Mouse (Mus musculus): ENCODE results near the gene Raly. TPM values are rescaled to one million over a fixed set of nuclear protein-coding genes. Genes with fewer than 3 reads are reported as not detected.

Gene Raly
- polyA plus RNA-seq, 1 experiment from 2014 or later = 66.8 TPM

DNA sequence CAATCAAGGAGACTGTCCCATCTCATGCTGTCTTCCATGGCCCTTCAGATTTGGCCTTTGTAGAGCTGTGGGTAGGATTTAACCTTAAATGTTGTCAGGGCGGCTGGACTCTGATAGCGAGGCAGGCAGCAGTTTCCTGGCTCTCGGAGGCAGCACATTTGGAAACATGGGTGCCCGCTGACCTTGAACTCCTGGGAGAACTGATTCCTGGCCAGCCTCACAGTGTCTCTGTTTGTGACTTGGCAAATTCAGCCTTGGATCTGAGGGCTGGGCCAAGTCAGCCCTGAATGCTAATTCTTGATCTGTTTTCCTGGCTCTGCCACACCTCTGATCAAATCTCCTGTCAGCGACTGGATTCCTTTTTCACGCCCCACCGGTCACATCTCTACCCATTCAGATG, 14.4 kb upstream of the Raly start:
- Histone ChIP-seq H3K27me3 (ENCODE audit: control insufficient read depth, insufficient read depth, low read length) (no peaks in the 10 kb centered on the region), H3K4me1 (ENCODE audit: control insufficient read depth, insufficient read depth, low read length) (no peaks in the 10 kb centered on the region), H3K9me3 (ENCODE audit: control insufficient read depth, low read length) (no peaks in the 10 kb centered on the region), H3K27ac (ENCODE audit: low read depth, low read length) (no peak overlapping the region), H3K9ac (ENCODE audit: low read length) (no peak overlapping the region), H3K36me3 (ENCODE audit: control insufficient read depth, insufficient read depth, low read length) (no peaks in the 10 kb centered on the region), H3K4me3 (ENCODE audit: low read depth, low read length) (no peak overlapping the region), H3K4me2 (no peak overlapping the region)
- 74% methylated on average over 7 of the region's 7 CpGs for WGBS
- ATAC-seq (ENCODE audit: low FRiP score) (no peak), DNase-seq (ENCODE audit: low spot score, missing footprints) (no peak)

GRCm38 (mm10) chr2:154779648-154780047, 11.2 kb upstream of the Raly start:
- no peak overlapping the region for H3K9ac ChIP-seq (ENCODE audit: low read length)
- ATAC-seq (ENCODE audit: low FRiP score) = no peak
- H3K4me3 ChIP-seq (ENCODE audit: low read depth, low read length) = no peak overlapping the region
- H3K36me3 ChIP-seq (ENCODE audit: control insufficient read depth, insufficient read depth, low read length) = no peaks in the 10 kb centered on the region
- H3K9me3 ChIP-seq (ENCODE audit: control insufficient read depth, low read length) = no peaks in the 10 kb centered on the region
- H3K27me3 ChIP-seq (ENCODE audit: control insufficient read depth, insufficient read depth, low read length) = no peaks in the 10 kb centered on the region
- no peak overlapping the region for H3K27ac ChIP-seq (ENCODE audit: low read depth, low read length)
- no peak for DNase-seq (ENCODE audit: low spot score, missing footprints)
- 44% methylated on average over 3 of the region's 3 CpGs for WGBS
- no peaks in the 10 kb centered on the region; the same call in 1 of the 2 replicates for H3K4me1 ChIP-seq (ENCODE audit: control insufficient read depth, insufficient read depth, low read length)
- H3K4me2 ChIP-seq = no peak overlapping the region

- DNase-seq (ENCODE audit: low spot score, missing footprints) (no peak), ATAC-seq (ENCODE audit: low FRiP score) (no peak)
- H3K9ac ChIP-seq (ENCODE audit: low read length) = no peak overlapping the region
- no peak overlapping the region for H3K4me3 ChIP-seq (ENCODE audit: low read depth, low read length)
- no peak overlapping the region for H3K4me2 ChIP-seq
- H3K4me1 ChIP-seq (ENCODE audit: control insufficient read depth, insufficient read depth, low read length) = peaks cover 3% of the 10 kb centered on the region
- no peak overlapping the region for H3K27ac ChIP-seq (ENCODE audit: low read depth, low read length)
- H3K36me3 ChIP-seq (ENCODE audit: control insufficient read depth, insufficient read depth, low read length) = no peaks in the 10 kb centered on the region
- H3K27me3 ChIP-seq (ENCODE audit: control insufficient read depth, insufficient read depth, low read length) = no peaks in the 10 kb centered on the region
- 77% methylated on average over 4 of the region's 4 CpGs for WGBS
- no peaks in the 10 kb centered on the region for H3K9me3 ChIP-seq (ENCODE audit: control insufficient read depth, low read length)
These were observed 8.5 kb upstream of the Raly start for GRCm38 (mm10) chr2:154782361-154782760.

DNA sequence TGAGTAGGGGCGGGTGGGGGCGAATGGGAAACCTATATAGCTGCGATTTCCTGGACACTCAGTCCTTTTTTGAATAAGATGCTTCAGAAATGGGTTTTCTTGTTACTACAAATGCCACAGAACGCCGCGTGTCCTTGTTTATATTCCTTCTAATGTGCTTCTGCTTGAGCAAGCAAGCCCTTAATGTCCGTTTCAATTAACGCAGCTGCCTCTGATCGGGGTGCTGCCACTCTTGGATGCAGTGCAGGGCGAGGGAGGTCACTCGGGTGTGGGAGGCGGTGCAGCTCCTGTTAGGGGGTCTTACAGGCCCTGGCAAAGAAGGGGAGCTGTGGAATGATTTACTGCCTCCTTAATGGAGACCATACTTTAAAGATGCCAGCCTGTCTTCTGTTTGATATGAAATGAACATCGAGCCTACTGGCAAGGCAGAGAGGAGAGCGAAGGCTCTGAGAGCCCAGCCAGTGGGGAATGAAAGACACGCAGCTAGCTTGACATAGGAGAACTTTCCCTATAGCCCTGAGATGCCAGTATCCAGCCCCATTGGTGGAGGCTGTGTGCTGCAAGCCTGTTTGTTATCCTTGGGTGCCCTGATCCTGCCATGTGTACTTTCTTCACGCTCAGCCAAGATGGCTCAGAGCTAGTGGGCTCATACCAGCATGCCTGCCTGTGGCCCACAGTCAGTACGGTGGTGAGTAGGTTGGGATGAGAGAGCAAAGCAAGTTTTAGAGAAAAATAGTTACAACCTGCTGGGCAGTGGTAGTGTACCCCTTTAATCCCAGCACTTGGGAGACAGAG, 7.8 kb upstream of the Raly start:
- Histone ChIP-seq H3K4me1 (ENCODE audit: control insufficient read depth, insufficient read depth, low read length) (peaks cover 3% of the 10 kb centered on the region), H3K9ac (ENCODE audit: low read length) (no peak overlapping the region), H3K4me2 (no peak overlapping the region), H3K36me3 (ENCODE audit: control insufficient read depth, insufficient read depth, low read length) (no peaks in the 10 kb centered on the region), H3K4me3 (ENCODE audit: low read depth, low read length) (no peak overlapping the region), H3K9me3 (ENCODE audit: control insufficient read depth, low read length) (no peaks in the 10 kb centered on the region), H3K27ac (ENCODE audit: low read depth, low read length) (no peak overlapping the region), H3K27me3 (ENCODE audit: control insufficient read depth, insufficient read depth, low read length) (no peaks in the 10 kb centered on the region)
- no peak for ATAC-seq (ENCODE audit: low FRiP score)
- no peak for DNase-seq (ENCODE audit: low spot score, missing footprints)
- WGBS = 77% methylated on average over 17 of the region's 17 CpGs

DNA sequence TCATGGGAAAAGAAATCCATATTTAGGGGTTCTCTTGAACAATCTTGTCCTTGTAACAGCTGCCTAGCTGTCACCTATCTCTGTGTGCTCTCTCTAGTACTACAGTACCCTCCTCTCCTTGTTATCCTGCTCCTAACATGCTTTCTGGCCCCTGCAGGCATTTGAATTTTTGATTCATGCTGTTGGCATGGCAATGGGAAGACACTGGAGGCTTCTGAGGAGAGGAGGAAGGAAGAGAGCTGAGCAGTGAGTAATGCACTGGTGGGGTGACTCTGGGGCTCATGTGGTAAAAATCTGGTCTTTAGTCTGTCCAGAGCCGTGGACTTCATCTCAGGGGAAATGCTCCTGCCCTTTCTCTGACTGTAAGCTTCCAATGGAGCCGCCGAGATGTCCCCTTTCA, 5.6 kb upstream of the Raly start:
- no peaks in the 10 kb centered on the region for H3K36me3 ChIP-seq (ENCODE audit: control insufficient read depth, insufficient read depth, low read length)
- no peak overlapping the region for H3K4me3 ChIP-seq (ENCODE audit: low read depth, low read length)
- peaks cover 8% of the 10 kb centered on the region for H3K4me1 ChIP-seq (ENCODE audit: control insufficient read depth, insufficient read depth, low read length)
- DNase-seq (ENCODE audit: low spot score, missing footprints) (no peak), ATAC-seq (ENCODE audit: low FRiP score) (no peak)
- H3K9ac ChIP-seq (ENCODE audit: low read length) = no peak overlapping the region
- no peak overlapping the region for H3K4me2 ChIP-seq
- no peaks in the 10 kb centered on the region for H3K9me3 ChIP-seq (ENCODE audit: control insufficient read depth, low read length)
- H3K27ac ChIP-seq (ENCODE audit: low read depth, low read length) = no peak overlapping the region
- H3K27me3 ChIP-seq (ENCODE audit: control insufficient read depth, insufficient read depth, low read length) = no peaks in the 10 kb centered on the region
- 56% methylated on average over 3 of the region's 3 CpGs for WGBS

DNA sequence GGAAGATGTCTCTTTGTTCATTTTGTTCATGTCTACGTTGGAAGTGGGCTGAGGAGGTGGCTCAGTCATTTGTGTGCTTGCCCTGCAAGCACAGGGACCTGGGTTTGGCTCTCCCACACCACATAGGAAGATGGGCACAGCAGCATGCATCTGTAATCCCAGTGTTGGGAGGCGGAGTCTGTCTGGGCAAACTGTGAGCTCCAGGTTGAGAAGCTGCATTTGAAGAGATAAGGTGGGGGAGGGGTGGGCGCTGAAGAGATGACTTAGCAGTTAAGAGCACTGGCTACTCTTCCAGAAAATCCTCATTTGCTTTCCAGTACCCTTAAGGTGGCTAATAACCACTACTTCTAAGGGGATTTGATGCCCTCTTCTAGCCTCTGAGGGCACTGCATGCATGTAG, 4.7 kb upstream of the Raly start:
- no peak overlapping the region for H3K9ac ChIP-seq (ENCODE audit: low read length)
- H3K9me3 ChIP-seq (ENCODE audit: control insufficient read depth, low read length) = no peaks in the 10 kb centered on the region
- ATAC-seq (ENCODE audit: low FRiP score) (no peak), DNase-seq (ENCODE audit: low spot score, missing footprints) (no peak)
- peaks cover 8% of the 10 kb centered on the region for H3K4me1 ChIP-seq (ENCODE audit: control insufficient read depth, insufficient read depth, low read length)
- 45% methylated on average over 3 of the region's 3 CpGs for WGBS
- no peak overlapping the region for H3K4me3 ChIP-seq (ENCODE audit: low read depth, low read length)
- H3K27me3 ChIP-seq (ENCODE audit: control insufficient read depth, insufficient read depth, low read length) = no peaks in the 10 kb centered on the region
- no peaks in the 10 kb centered on the region for H3K36me3 ChIP-seq (ENCODE audit: control insufficient read depth, insufficient read depth, low read length)
- H3K4me2 ChIP-seq = no peak overlapping the region
- H3K27ac ChIP-seq (ENCODE audit: low read depth, low read length) = no peak overlapping the region

DNA sequence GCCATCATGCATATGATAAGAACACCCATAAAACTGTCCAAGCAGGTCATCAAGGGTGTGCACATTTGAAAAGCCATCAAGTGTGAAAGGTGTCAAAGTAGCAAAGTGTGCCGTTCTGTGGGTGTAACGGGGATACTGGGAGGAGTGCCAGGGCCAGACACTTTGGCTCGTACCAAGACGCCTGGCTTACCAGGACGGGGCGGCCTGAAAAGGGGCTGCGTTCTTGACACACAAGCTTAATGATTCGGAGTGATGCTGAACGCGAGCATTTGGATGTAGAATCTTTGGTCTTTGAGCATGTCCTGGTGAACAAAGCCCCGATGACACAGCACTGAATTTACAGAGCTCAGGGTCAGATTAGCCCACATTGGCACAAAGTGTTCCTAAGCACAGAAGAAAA, 4.1 kb upstream of the Raly start:
- Histone ChIP-seq H3K4me2 (no peak overlapping the region), H3K36me3 (ENCODE audit: control insufficient read depth, insufficient read depth, low read length) (no peaks in the 10 kb centered on the region), H3K9ac (ENCODE audit: low read length) (no peak overlapping the region), H3K4me1 (ENCODE audit: control insufficient read depth, insufficient read depth, low read length) (peaks cover 8% of the 10 kb centered on the region), H3K9me3 (ENCODE audit: control insufficient read depth, low read length) (no peaks in the 10 kb centered on the region), H3K4me3 (ENCODE audit: low read depth, low read length) (no peak overlapping the region), H3K27ac (ENCODE audit: low read depth, low read length) (no peak overlapping the region), H3K27me3 (ENCODE audit: control insufficient read depth, insufficient read depth, low read length) (no peaks in the 10 kb centered on the region)
- DNase-seq (ENCODE audit: low spot score, missing footprints) = no peak
- WGBS = 81% methylated on average over 11 of the region's 11 CpGs
- no peak for ATAC-seq (ENCODE audit: low FRiP score)

DNA sequence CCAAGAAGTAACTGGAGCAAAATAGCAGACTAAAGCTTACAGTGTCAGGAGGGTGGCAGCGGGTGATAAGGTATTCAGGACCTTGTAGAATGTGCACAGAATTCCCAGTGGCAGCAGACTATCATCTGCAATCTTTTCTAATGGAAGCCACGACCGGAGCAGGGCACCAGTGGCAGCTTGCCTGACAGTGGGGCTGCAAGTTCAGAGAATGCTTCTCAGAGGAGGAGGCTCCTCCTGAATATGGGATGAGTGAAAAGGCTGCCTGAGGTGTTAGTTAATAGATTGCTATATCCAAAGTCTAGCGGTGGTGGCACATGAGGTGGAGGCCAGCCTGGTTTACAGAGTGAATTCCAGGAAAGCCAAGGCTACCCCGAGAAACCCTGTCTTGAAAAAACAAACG, 1.5 kb upstream of the Raly start:
- no peak overlapping the region for H3K9ac ChIP-seq (ENCODE audit: low read length)
- H3K4me3 ChIP-seq (ENCODE audit: low read depth, low read length) = no peak overlapping the region
- DNase-seq (ENCODE audit: low spot score, missing footprints) (no peak), ATAC-seq (ENCODE audit: low FRiP score) (no peak)
- 70% methylated on average over 6 of the region's 6 CpGs for WGBS
- H3K27me3 ChIP-seq (ENCODE audit: control insufficient read depth, insufficient read depth, low read length) = no peaks in the 10 kb centered on the region
- no peak overlapping the region for H3K27ac ChIP-seq (ENCODE audit: low read depth, low read length)
- H3K36me3 ChIP-seq (ENCODE audit: control insufficient read depth, insufficient read depth, low read length) = no peaks in the 10 kb centered on the region
- H3K4me1 ChIP-seq (ENCODE audit: control insufficient read depth, insufficient read depth, low read length) = peaks cover 28% of the 10 kb centered on the region
- no peaks in the 10 kb centered on the region for H3K9me3 ChIP-seq (ENCODE audit: control insufficient read depth, low read length)
- no peak overlapping the region for H3K4me2 ChIP-seq

GRCm38 (mm10) chr2:154789977-154790655, 780 bp upstream of the Raly start:
- peak overlapping the region; percentile 51 for H3K4me2 ChIP-seq
- no peak overlapping the region; the same call in none of the 2 replicates for H3K27ac ChIP-seq (ENCODE audit: low read depth, low read length)
- WGBS = 5% methylated on average over 14 of the region's 14 CpGs
- peak overlapping the region; percentile 83 for H3K4me3 ChIP-seq (ENCODE audit: low read depth, low read length)
- H3K27me3 ChIP-seq (ENCODE audit: control insufficient read depth, insufficient read depth, low read length) = no peaks in the 10 kb centered on the region
- H3K4me1 ChIP-seq (ENCODE audit: control insufficient read depth, insufficient read depth, low read length) = peaks cover 34% of the 10 kb centered on the region
- no peaks in the 10 kb centered on the region for H3K9me3 ChIP-seq (ENCODE audit: control insufficient read depth, low read length)
- peak overlapping the region; percentile 54 for H3K9ac ChIP-seq (ENCODE audit: low read length)
- ATAC-seq (ENCODE audit: low FRiP score) = no peak
- no peaks in the 10 kb centered on the region for H3K36me3 ChIP-seq (ENCODE audit: control insufficient read depth, insufficient read depth, low read length)
- no peak for DNase-seq (ENCODE audit: low spot score, missing footprints)

Data from midbrain, embryonic 11.5 days (tissue).